Mouse (Mus musculus): ENCODE results near the gene Pla2g3. TPM values are rescaled to one million over a fixed set of nuclear protein-coding genes. Genes with fewer than 3 reads are reported as not detected.
A peak's percentile ranks its signal among the peaks of the same experiment; 100 is the strongest.

Gene Pla2g3
- total and polyA plus RNA-seq, 2 experiments from 2014 or later: 11.9 to 26.2 TPM

- Histone ChIP-seq H3K4me2 (ENCODE audit: low read depth) (peak overlapping the region; percentile 61; the same call in 1 of the 2 replicates), H3K9me3 (ENCODE audit: low read length) (no peaks in the 10 kb centered on the region), H3K27me3 (ENCODE audit: insufficient read depth, low read length) (no peaks in the 10 kb centered on the region), H3K4me3 (ENCODE audit: low read depth, low read length) (no peak overlapping the region), H3K9ac (no peak overlapping the region), H3K27ac (ENCODE audit: low read depth, low read length) (no peak overlapping the region), H3K36me3 (ENCODE audit: insufficient read depth) (no peaks in the 10 kb centered on the region), H3K4me1 (ENCODE audit: insufficient read depth) (peaks cover 4% of the 10 kb centered on the region; the same call in 1 of the 2 replicates)
- DNase-seq (no peak), ATAC-seq (no peak)
- TF ChIP-seq CTCF (IDR thresholded peaks at IDR 0.05; ENCODE audit: low read depth): no peak
- WGBS: 90% methylated on average over 3 of the region's 3 CpGs
Measured at GRCm38 (mm10) chr11:3537711-3538110, 49.6 kb downstream of the Pla2g3 start.

- H3K27ac ChIP-seq (ENCODE audit: low read depth, low read length): no peak overlapping the region
- TF ChIP-seq CTCF (IDR thresholded peaks at IDR 0.05; ENCODE audit: low read depth): no peak
- H3K9me3 ChIP-seq (ENCODE audit: low read length): no peaks in the 10 kb centered on the region
- H3K9ac ChIP-seq: peak overlapping the region; percentile 46
- H3K4me1 ChIP-seq (ENCODE audit: insufficient read depth): peaks cover 4% of the 10 kb centered on the region; the same call in 1 of the 2 replicates
- no peaks in the 10 kb centered on the region for H3K27me3 ChIP-seq (ENCODE audit: insufficient read depth, low read length)
- DNase-seq (no peak), ATAC-seq (no peak)
- peak overlapping the region; percentile 49 for H3K4me3 ChIP-seq (ENCODE audit: low read depth, low read length)
- 63% methylated on average over 4 of the region's 4 CpGs for WGBS
- peak overlapping the region; percentile 61 for H3K4me2 ChIP-seq (ENCODE audit: low read depth)
- no peaks in the 10 kb centered on the region for H3K36me3 ChIP-seq (ENCODE audit: insufficient read depth)
Measured at GRCm38 (mm10) chr11:3538341-3538740, 50.3 kb downstream of the Pla2g3 start.

GRCm38 (mm10) chr11:3539111-3539825 is 51.2 kb downstream of the Pla2g3 start:
- H3K27ac ChIP-seq (ENCODE audit: low read depth, low read length): no peak overlapping the region
- no peaks in the 10 kb centered on the region for H3K36me3 ChIP-seq (ENCODE audit: insufficient read depth)
- H3K27me3 ChIP-seq (ENCODE audit: insufficient read depth, low read length): no peaks in the 10 kb centered on the region
- 3% methylated on average over 33 of the region's 33 CpGs for WGBS
- ATAC-seq: peak; percentile 94
- no peaks in the 10 kb centered on the region for H3K9me3 ChIP-seq (ENCODE audit: low read length)
- peaks cover 4% of the 10 kb centered on the region; the same call in 1 of the 2 replicates for H3K4me1 ChIP-seq (ENCODE audit: insufficient read depth)
- TF ChIP-seq CTCF (IDR thresholded peaks at IDR 0.05; ENCODE audit: low read depth): no peak
- peak overlapping the region; percentile 61 for H3K4me2 ChIP-seq (ENCODE audit: low read depth)
- peak; percentile 94 for DNase-seq
- peak overlapping the region; percentile 46 for H3K9ac ChIP-seq
- H3K4me3 ChIP-seq (ENCODE audit: low read depth, low read length): peak overlapping the region; percentile 49

- peaks cover 4% of the 10 kb centered on the region; the same call in 1 of the 2 replicates for H3K4me1 ChIP-seq (ENCODE audit: insufficient read depth)
- H3K27me3 ChIP-seq (ENCODE audit: insufficient read depth, low read length): no peaks in the 10 kb centered on the region
- 74% methylated on average over 4 of the region's 4 CpGs for WGBS
- peak overlapping the region; percentile 61 for H3K4me2 ChIP-seq (ENCODE audit: low read depth)
- peak overlapping the region; percentile 14 for H3K9ac ChIP-seq
- 0 out of 2 replicates have a peak, but pooled peaks cover 3% of the 10 kb centered on the region for H3K9me3 ChIP-seq (ENCODE audit: low read length)
- H3K4me3 ChIP-seq (ENCODE audit: low read depth, low read length): peak overlapping the region; percentile 49
- H3K27ac ChIP-seq (ENCODE audit: low read depth, low read length): no peak overlapping the region
- TF ChIP-seq CTCF (IDR thresholded peaks at IDR 0.05; ENCODE audit: low read depth): 0 out of 2 replicates have a peak, but pooled peaks have one; percentile 14
- DNase-seq (no peak), ATAC-seq (no peak)
- H3K36me3 ChIP-seq (ENCODE audit: insufficient read depth): no peaks in the 10 kb centered on the region
Measured at GRCm38 (mm10) chr11:3539826-3540196, 51.7 kb downstream of the Pla2g3 start.

- Histone ChIP-seq H3K9ac (peak within 1 kb of the TSS; percentile 14), H3K27me3 (ENCODE audit: insufficient read depth, low read length) (no peaks in the 10 kb centered on the region), H3K4me3 (ENCODE audit: low read depth, low read length) (peak within 1 kb of the TSS; percentile 49), H3K9me3 (ENCODE audit: low read length) (0 out of 2 replicates have a peak, but pooled peaks cover 3% of the 10 kb centered on the region), H3K4me1 (ENCODE audit: insufficient read depth) (peaks cover 4% of the 10 kb centered on the region; the same call in 1 of the 2 replicates), H3K27ac (ENCODE audit: low read depth, low read length) (no peak within 1 kb of the TSS), H3K4me2 (ENCODE audit: low read depth) (peak within 1 kb of the TSS; percentile 61), H3K36me3 (ENCODE audit: insufficient read depth) (no peaks in the 10 kb centered on the region)
- WGBS: 95% methylated on average over 23 of the region's 23 CpGs
- DNase-seq (no peak), ATAC-seq (no peak)
- TF ChIP-seq CTCF (IDR thresholded peaks at IDR 0.05; ENCODE audit: low read depth): no peak
Measured at GRCm38 (mm10) chr11:3540451-3541085, 52.5 kb downstream of the Pla2g3 start, which contains the start of gene Smtn. Gene Smtn (minus strand): TSS chr11:3540612.

- no peak for TF ChIP-seq CTCF (IDR thresholded peaks at IDR 0.05; ENCODE audit: low read depth)
- no peak overlapping the region for H3K27ac ChIP-seq (ENCODE audit: low read depth, low read length)
- H3K9ac ChIP-seq: no peak overlapping the region
- peaks cover 4% of the 10 kb centered on the region; the same call in 1 of the 2 replicates for H3K4me1 ChIP-seq (ENCODE audit: insufficient read depth)
- no peaks in the 10 kb centered on the region for H3K36me3 ChIP-seq (ENCODE audit: insufficient read depth)
- no peak overlapping the region for H3K4me3 ChIP-seq (ENCODE audit: low read depth, low read length)
- no peak for DNase-seq
- 79% methylated on average over 3 of the region's 3 CpGs for WGBS
- H3K4me2 ChIP-seq (ENCODE audit: low read depth): no peak overlapping the region
- ATAC-seq: no peak
- H3K27me3 ChIP-seq (ENCODE audit: insufficient read depth, low read length): no peaks in the 10 kb centered on the region
- H3K9me3 ChIP-seq (ENCODE audit: low read length): 0 out of 2 replicates have a peak, but pooled peaks cover 3% of the 10 kb centered on the region
Measured at GRCm38 (mm10) chr11:3541932-3542331, 53.8 kb downstream of the Pla2g3 start.

- DNase-seq (no peak), ATAC-seq (no peak)
- no peaks in the 10 kb centered on the region for H3K27me3 ChIP-seq (ENCODE audit: insufficient read depth, low read length)
- no peak for TF ChIP-seq CTCF (IDR thresholded peaks at IDR 0.05; ENCODE audit: low read depth)
- H3K4me3 ChIP-seq (ENCODE audit: low read depth, low read length): no peak overlapping the region
- no peaks in the 10 kb centered on the region for H3K36me3 ChIP-seq (ENCODE audit: insufficient read depth)
- H3K4me2 ChIP-seq (ENCODE audit: low read depth): no peak overlapping the region
- 50% methylated on average over 5 of the region's 5 CpGs for WGBS
- 0 out of 2 replicates have a peak, but pooled peaks cover 3% of the 10 kb centered on the region for H3K9me3 ChIP-seq (ENCODE audit: low read length)
- no peak overlapping the region for H3K9ac ChIP-seq
- no peak overlapping the region for H3K27ac ChIP-seq (ENCODE audit: low read depth, low read length)
- H3K4me1 ChIP-seq (ENCODE audit: insufficient read depth): peaks cover 4% of the 10 kb centered on the region; the same call in 1 of the 2 replicates
Measured at GRCm38 (mm10) chr11:3543001-3543400, 54.9 kb downstream of the Pla2g3 start.

Measured in forebrain, postnatal 0 days (tissue).